Mouse (Mus musculus): ENCODE data around the gene Syndig1. TPM values are rescaled to one million over a fixed set of nuclear protein-coding genes. Genes with fewer than 3 reads are reported as not detected.

Syndig1 gene
- polyA plus RNA-seq, 1 experiment from 2014 or later, result 0.21 TPM

DNA sequence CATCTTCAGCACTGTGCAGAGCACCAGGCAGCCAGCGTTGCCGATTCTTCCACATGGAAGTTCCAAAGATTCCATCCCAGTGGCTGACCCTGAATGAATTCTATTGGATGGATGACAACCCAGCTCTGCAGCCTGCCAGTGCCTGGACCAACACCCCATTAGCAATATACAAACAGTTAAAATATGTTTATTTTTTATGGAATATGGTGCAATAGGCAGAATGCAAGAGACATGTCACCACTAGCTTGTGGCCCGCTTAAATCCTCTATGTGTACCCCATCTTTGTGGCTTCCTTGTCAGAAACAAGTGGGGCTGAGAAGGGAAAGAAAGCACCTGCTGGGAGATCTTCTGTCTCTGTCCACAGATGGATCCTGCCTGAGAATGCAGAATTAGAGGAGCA is 174.5 kb downstream of the Syndig1 start:
- Histone ChIP-seq H3K4me2 (ENCODE audit: low read depth, low read length) (no peak overlapping the region), H3K9ac (ENCODE audit: low read depth, low read length) (no peak overlapping the region), H3K4me3 (ENCODE audit: low read depth, low read length) (no peak overlapping the region), H3K27ac (ENCODE audit: low read length) (no peak overlapping the region), H3K9me3 (replicated peaks; ENCODE audit: control insufficient read depth, low read length) (no peaks in the 10 kb centered on the region), H3K36me3 (ENCODE audit: control insufficient read depth, insufficient read depth) (no peaks in the 10 kb centered on the region), H3K27me3 (ENCODE audit: control insufficient read depth, insufficient read depth, low read depth, low read length) (no peaks in the 10 kb centered on the region), H3K4me1 (ENCODE audit: control insufficient read depth, low read depth, low read length) (no peaks in the 10 kb centered on the region)
- no peak for ATAC-seq (ENCODE audit: low read depth)
- WGBS (ENCODE audit: insufficient replicate concordance), result 72% methylated on average over 3 of the region's 3 CpGs

DNA sequence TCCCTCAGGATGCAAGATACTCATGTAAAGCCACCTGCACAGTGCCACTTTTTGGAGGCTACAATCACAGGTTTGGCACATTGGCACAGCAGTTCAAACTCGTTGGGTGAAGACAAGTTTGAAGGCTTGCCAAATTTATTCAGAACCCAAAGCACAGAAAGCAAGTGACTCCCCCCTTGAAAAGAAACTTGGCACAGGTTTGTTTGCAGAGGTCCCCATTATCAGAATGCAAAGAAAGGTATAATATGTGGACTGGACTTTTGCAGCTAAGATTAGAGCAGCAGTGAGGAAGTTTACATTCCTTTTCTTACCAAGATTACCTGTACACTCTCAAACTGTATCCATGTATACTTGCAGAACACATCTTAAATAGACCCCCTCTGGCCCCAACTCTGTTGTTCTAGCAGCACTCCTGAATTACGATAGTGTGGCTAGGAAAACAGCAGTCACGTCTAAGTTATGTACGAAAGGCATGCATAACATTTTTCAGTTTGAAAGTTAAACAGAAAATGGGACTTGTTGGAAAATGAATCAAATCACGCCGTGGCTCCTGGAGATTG is 183.9 kb downstream of the Syndig1 start:
- H3K36me3 ChIP-seq (ENCODE audit: control insufficient read depth, insufficient read depth), result no peaks in the 10 kb centered on the region
- 57% methylated on average over 6 of the region's 6 CpGs for WGBS (ENCODE audit: insufficient replicate concordance)
- H3K4me1 ChIP-seq (ENCODE audit: control insufficient read depth, low read depth, low read length), result no peaks in the 10 kb centered on the region
- no peak overlapping the region for H3K9ac ChIP-seq (ENCODE audit: low read depth, low read length)
- H3K9me3 ChIP-seq (replicated peaks; ENCODE audit: control insufficient read depth, low read length), result no peaks in the 10 kb centered on the region
- H3K4me2 ChIP-seq (ENCODE audit: low read depth, low read length), result no peak overlapping the region
- no peak overlapping the region for H3K4me3 ChIP-seq (ENCODE audit: low read depth, low read length)
- no peak for ATAC-seq (ENCODE audit: low read depth)
- H3K27ac ChIP-seq (ENCODE audit: low read length), result no peak overlapping the region
- H3K27me3 ChIP-seq (ENCODE audit: control insufficient read depth, insufficient read depth, low read depth, low read length), result no peaks in the 10 kb centered on the region

DNA sequence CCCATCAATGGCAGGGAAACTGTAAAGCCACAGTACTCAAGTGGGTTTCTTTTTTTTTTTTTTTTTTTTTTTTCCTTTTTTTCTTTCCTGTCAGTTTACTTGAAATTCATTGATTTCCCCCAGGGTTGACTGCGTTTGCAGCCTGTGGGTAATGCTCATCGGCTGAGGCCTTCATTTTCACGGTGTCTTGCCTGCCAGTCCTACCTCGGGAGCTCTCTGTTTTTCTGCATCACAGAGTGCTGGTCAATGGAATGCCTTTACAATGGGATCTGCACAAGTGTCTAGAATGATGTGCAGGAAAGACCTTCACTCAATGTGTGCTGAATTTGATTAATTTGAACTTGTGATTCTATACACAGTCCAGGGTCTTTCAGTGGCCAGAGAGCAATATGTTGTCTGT is 184.8 kb downstream of the Syndig1 start:
- WGBS (ENCODE audit: insufficient replicate concordance), result 55% methylated on average over 4 of the region's 4 CpGs

DNA sequence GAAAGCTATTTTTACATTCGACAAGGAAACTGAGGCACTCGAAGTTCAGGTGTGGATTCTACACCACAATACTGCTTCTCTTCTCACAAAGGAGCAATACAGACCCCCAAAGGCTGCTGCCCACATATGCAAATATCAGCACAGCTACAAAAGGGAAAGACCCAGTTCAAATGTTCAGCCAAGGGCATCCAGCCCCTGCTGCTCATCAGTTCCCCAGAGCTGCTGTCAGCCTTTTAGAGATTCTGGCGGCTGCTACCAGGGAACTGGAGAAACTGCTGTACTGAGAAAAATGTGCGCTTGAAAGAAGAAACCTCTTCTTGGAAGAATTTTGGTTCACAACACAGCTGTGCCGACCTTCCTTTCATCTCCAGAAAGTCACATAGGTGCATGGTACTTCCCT is 187.3 kb downstream of the Syndig1 start:
- no peak for ATAC-seq (ENCODE audit: low read depth)
- no peak overlapping the region for H3K27ac ChIP-seq (ENCODE audit: low read length)
- WGBS (ENCODE audit: insufficient replicate concordance), result 45% methylated on average over 5 of the region's 5 CpGs
- no peak overlapping the region for H3K4me3 ChIP-seq (ENCODE audit: low read depth, low read length)
- no peak overlapping the region for H3K4me2 ChIP-seq (ENCODE audit: low read depth, low read length)
- H3K9ac ChIP-seq (ENCODE audit: low read depth, low read length), result no peak overlapping the region
- H3K4me1 ChIP-seq (ENCODE audit: control insufficient read depth, low read depth, low read length), result no peaks in the 10 kb centered on the region
- no peaks in the 10 kb centered on the region for H3K9me3 ChIP-seq (replicated peaks; ENCODE audit: control insufficient read depth, low read length)
- no peaks in the 10 kb centered on the region for H3K27me3 ChIP-seq (ENCODE audit: control insufficient read depth, insufficient read depth, low read depth, low read length)
- no peaks in the 10 kb centered on the region for H3K36me3 ChIP-seq (ENCODE audit: control insufficient read depth, insufficient read depth)

More for the DNA sequence above, 184.8 kb downstream of the Syndig1 start:
- Histone ChIP-seq H3K27ac (ENCODE audit: low read length) (no peak overlapping the region), H3K9me3 (replicated peaks; ENCODE audit: control insufficient read depth, low read length) (no peaks in the 10 kb centered on the region), H3K27me3 (ENCODE audit: control insufficient read depth, insufficient read depth, low read depth, low read length) (no peaks in the 10 kb centered on the region), H3K4me3 (ENCODE audit: low read depth, low read length) (no peak overlapping the region), H3K36me3 (ENCODE audit: control insufficient read depth, insufficient read depth) (no peaks in the 10 kb centered on the region), H3K9ac (ENCODE audit: low read depth, low read length) (no peak overlapping the region), H3K4me2 (ENCODE audit: low read depth, low read length) (no peak overlapping the region), H3K4me1 (ENCODE audit: control insufficient read depth, low read depth, low read length) (no peaks in the 10 kb centered on the region)
- no peak for ATAC-seq (ENCODE audit: low read depth)

DNA sequence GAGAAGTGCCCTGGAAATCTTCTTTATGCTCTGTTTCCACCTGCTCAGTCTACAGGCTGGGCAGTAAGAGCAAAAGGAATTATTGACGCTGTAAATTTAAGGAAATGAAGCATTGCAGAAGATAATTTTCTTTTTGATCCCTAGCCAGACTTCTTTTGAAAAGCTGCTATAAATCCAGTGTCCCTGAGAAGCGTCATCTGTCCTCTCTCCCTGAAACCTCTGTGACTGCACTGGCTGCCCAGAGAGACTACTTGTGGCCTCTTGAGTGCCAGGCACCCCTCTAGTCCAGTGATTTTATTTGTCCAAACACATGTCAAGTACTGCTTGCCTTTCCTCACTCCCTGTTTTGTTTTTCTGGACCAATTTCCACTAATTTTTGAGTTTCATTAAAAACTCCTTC is 191.7 kb downstream of the Syndig1 start:
- H3K36me3 ChIP-seq (ENCODE audit: control insufficient read depth, insufficient read depth), result no peaks in the 10 kb centered on the region
- H3K4me1 ChIP-seq (ENCODE audit: control insufficient read depth, low read depth, low read length), result no peaks in the 10 kb centered on the region
- ATAC-seq (ENCODE audit: low read depth), result no peak
- no peak overlapping the region for H3K4me2 ChIP-seq (ENCODE audit: low read depth, low read length)
- no peaks in the 10 kb centered on the region for H3K27me3 ChIP-seq (ENCODE audit: control insufficient read depth, insufficient read depth, low read depth, low read length)
- H3K4me3 ChIP-seq (ENCODE audit: low read depth, low read length), result no peak overlapping the region
- no peak overlapping the region for H3K9ac ChIP-seq (ENCODE audit: low read depth, low read length)
- no peak overlapping the region for H3K27ac ChIP-seq (ENCODE audit: low read length)
- no peaks in the 10 kb centered on the region for H3K9me3 ChIP-seq (replicated peaks; ENCODE audit: control insufficient read depth, low read length)
- 53% methylated on average over 2 of the region's 2 CpGs for WGBS (ENCODE audit: insufficient replicate concordance)

DNA sequence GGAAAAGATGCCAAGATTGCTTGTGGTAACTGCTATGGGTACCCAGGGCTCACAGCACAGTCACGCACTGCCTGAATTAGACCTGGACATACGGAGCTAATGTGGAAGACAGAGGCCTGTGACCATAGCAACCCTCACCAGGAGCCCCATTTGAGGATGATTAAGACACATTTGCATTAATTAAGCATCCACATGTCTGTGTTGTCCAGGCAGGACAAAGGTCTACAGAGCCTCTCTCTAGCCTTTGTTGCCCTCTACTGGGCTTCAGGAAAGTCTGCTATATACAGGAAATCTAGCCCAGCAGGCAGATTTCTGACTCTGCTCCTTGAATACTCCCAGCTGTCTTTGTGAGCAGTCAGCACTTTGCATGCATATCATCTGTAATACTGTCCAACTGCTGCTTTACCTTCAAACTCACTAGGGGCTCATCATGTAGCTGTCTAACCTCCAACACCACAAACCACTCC is 194.9 kb downstream of the Syndig1 start:
- Histone ChIP-seq H3K4me1 (ENCODE audit: control insufficient read depth, low read depth, low read length) (no peaks in the 10 kb centered on the region), H3K27me3 (ENCODE audit: control insufficient read depth, insufficient read depth, low read depth, low read length) (no peaks in the 10 kb centered on the region), H3K9me3 (replicated peaks; ENCODE audit: control insufficient read depth, low read length) (no peaks in the 10 kb centered on the region), H3K27ac (ENCODE audit: low read length) (no peak overlapping the region), H3K36me3 (ENCODE audit: control insufficient read depth, insufficient read depth) (no peaks in the 10 kb centered on the region), H3K4me2 (ENCODE audit: low read depth, low read length) (no peak overlapping the region), H3K4me3 (ENCODE audit: low read depth, low read length) (no peak overlapping the region), H3K9ac (ENCODE audit: low read depth, low read length) (no peak overlapping the region)
- 38% methylated on average over 2 of the region's 2 CpGs for WGBS (ENCODE audit: insufficient replicate concordance)
- ATAC-seq (ENCODE audit: low read depth), result no peak

DNA sequence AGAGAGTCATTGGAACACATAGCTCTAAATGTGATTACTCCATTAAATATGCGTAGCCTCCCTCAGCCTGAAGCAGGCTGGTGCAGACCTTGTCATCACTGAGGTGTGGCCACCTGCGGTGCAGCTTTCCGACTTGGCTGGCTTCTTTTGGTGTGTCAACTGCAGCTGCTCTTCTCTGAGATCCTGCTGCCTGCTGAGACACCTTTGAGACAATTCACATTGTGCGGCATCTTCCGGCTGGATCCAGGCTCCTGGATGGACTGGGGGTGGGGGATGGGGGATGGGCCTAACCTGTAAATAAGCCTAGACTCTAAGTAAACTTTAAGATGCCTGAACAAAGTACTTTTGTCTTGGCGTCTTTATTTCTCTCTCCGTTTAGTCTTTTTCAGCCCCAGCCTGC is 214.5 kb downstream of the Syndig1 start:
- Histone ChIP-seq H3K4me2 (ENCODE audit: low read depth, low read length) (no peak overlapping the region), H3K9ac (ENCODE audit: low read depth, low read length) (no peak overlapping the region), H3K27ac (ENCODE audit: low read length) (no peak overlapping the region), H3K4me1 (ENCODE audit: control insufficient read depth, low read depth, low read length) (no peaks in the 10 kb centered on the region), H3K27me3 (ENCODE audit: control insufficient read depth, insufficient read depth, low read depth, low read length) (no peaks in the 10 kb centered on the region), H3K4me3 (ENCODE audit: low read depth, low read length) (no peak overlapping the region), H3K9me3 (replicated peaks; ENCODE audit: control insufficient read depth, low read length) (no peaks in the 10 kb centered on the region), H3K36me3 (ENCODE audit: control insufficient read depth, insufficient read depth) (no peaks in the 10 kb centered on the region)
- ATAC-seq (ENCODE audit: low read depth), result no peak
- whole genome bisulfite sequencing (ENCODE audit: insufficient replicate concordance), result 82% methylated on average over 7 of the region's 7 CpGs

Other genes with a start within 250 kb of the Syndig1 start
- gene C530025M09Rik, start 2.0 kb downstream of the Syndig1 start, polyA plus RNA-seq (2015; fragmentation: Nextera tagmentation; extraction: Ambion mirVana), result not detected in 2 replicates

Data from liver, embryonic 16.5 days (tissue).